Mouse (Mus musculus): Measurements from ENCODE around the gene Gm49337.
A peak's percentile ranks its signal among the peaks of the same experiment; 100 is the strongest.

Gm49337 gene

DNA sequence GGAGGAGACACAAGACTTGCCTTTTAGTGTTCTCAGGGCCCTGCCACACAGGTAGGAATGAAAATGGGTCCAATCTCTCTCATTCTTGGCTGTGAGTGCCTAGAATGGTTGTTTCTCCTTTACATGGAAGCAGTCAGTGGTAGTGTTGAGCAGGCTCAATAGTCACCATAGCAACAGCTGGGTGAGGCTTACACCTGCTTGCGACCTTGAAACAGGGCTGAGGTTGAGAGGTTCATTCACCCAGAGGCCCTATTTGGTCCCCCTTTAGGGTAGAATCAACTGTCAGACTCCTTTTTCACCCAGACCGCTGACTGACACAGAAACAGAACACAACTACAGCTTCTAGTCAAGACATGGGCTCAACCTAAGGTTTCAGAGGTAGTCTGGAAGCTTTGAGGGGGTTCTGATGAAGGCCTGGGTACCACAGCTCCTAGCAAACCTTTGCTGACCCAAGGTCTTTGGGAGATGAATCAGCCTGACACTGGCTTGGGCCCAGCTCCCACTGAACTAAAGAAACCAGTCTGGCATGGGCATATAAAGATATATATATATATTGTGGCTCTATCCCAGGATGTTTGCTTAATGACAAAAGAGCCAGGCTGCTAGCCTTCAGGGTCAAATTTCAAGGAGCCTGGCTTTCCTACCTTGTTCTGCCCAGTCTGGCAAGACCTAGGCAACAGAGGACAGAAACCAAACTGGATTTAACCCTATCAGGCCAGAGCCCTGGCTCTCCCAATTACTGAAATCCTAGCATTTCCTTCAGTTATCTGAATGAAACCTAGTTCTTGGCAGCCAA, 8.2 kb upstream of the Gm49337 start:
- DNase-seq (ENCODE audit: low spot score): no peak

DNA sequence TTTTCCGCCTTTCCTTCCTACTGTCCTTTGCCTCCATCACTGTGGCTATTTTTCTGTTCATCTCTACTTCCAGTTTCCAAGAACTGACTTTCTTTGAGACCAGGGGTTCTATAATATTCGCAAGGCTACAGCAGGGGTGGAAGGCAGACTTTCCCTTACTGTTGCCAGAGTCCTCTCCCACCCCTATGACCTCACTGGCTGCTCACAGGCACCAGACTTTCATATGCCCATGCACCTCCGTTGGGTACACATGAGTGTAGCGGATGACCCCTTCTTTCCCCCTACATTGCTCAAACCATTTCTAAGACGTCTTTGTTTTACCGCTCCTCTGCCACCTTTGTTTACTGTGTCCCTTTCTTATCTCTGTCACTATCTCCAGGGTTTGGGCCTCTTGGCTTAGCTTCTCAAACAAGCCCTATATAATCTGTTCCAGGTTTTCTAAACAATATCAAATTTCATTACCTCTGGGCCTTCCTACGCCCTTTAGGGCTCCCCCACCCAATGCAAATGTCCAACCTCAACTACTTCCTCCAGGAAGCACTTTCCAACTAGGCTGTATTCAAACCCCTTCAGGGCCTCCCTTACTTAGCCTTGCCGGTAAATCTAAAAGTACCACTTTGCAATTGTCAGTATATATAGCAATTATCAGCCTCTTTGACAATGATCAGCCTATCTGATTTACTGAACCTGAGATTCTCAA, 7.3 kb upstream of the Gm49337 start:
- DNase-seq (ENCODE audit: low spot score): no peak

DNA sequence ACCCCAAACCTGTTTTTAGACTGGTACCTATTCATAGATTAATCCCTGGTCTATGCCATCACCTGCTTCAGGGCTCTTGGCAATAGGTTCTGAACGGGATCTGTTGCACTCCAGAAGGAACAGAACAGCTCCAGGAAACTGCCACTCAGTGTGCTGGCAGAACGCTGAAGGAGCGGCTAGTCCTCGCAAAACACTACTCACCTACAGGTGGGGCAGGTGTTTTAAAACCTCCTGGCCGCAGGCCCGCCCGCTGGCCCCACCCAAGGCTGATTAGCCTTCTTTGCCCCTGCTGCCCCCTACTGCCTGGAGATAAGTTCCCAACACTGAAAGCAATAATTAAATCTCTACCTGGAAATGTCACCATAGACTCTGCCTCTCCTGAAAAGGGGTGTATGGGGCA, 5.8 kb upstream of the Gm49337 start, which contains the start of gene Tspan1:
TSS of gene Tspan1 (minus strand) at position 198 of the 400 bp plus-strand sequence.
- no peak for DNase-seq (ENCODE audit: low spot score)

DNA sequence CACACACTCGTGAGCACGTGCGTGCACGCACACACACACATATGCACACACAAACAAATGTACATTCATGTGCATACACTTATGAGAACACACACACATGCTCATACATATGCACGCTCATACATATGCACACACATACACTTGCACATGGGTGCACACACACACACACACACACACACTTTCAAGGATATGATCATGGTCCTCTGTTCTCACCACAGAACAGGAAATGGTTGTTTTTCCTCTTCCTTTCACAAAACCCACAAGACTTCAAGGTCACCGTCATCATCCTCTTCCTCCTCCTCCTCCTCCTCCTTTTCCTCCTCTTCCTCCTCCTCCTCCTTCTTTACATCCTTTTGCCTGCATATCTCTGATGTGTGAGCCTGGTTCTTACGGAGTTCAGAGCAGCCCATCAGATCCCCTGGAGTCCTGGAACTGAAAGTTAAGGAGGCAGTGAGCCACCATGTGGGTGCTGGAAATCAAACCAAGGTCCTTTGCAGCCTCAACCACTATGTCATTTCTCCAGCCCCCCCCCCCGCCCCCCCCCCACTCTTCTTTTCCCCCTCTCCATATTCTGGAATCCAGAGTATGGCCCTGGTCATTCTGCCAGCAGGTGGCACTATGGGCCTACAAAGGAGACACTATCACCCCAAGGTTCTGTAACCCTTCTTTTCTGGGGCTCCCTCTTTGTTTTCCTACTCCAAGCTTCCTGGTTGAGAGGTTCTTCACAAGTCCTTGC, 4.4 kb upstream of the Gm49337 start:
- no peak for DNase-seq (ENCODE audit: low spot score)

DNA sequence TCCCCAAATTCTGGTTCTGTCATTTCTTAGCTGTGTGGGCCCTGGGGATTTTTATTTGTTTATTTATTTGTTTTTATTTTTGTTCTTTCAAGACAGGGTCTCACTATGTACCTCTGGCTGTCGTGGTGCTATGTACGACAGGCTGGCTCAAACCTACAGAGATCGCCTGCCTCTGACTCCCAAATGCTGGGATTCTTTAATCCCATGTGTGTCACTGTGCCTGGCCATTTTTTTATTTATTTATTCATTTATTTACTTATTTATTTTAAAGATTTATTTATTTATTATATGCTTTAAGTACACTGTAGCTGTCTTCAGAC, 3.9 kb upstream of the Gm49337 start:
- DNase-seq (ENCODE audit: low spot score): no peak

DNA sequence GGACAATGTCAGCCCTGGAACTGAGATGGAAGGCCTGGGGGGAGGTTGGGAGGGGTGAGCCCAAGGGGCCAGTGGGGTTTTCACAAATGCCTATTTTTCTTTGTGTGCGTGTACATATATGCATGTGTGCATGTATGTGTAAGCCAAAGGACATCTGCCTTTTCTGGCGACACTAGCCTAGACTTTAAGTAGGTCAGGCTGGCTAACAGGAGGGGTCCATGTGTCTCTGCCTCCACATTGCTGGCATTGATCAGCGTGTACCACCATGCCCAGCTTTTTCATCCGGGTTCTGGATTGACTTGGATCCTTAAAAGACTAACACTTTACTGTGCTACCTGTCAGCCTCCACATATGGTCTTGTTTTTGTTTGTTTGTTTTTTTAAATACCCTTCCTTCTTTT, 568 bp downstream of the Gm49337 start:
- no peak for DNase-seq (ENCODE audit: low spot score)

DNA sequence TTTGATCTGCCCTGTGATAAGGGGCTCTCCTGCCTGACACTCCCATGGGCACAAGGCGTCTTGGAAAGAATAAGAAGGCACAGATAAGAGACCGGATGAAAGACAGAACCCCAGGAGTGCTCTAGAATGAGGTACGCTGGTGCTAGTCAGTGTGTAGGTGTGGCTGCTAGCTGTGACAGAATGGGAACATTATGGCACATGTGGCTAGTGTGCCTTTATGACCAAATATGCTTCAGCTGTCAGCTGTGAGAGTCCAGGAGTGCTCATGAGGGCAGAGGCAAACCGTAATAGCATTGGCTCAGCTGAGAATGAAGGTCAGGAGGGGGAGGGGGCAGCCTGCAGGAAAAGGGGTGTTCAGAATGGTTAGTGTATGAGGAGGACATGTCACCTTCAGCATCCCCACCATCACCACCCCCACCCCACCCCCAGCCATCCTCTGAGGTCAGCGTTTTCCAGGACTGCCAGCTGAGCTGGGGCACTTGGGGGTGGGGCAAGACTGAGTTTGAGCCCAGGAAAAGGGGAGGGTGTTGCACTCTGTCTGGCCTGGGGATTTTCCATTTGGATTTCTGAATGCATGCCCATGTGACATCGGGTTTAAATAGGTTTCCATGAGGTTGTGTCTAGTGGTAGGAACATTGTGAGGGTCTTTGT, 1.4 kb downstream of the Gm49337 start:
- no peak for DNase-seq (ENCODE audit: low spot score)

DNA sequence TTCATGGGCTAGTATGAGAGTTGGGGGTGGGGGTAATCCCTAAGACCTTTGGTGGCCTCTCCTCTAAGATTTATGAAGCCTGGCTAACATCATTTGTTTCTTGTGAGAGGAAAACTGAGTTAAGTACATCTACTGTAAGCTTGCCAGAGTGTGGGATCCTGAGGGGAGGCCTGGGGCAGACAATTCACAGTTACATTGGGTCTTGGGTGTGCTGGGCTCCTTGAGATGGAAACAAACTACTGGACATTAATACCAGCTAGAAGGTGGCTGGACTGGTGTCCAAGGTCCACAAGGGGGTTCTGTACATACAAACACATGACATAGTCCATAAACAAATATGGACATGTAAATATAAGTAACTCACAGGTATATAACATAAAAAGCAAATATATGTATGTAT, 2.0 kb downstream of the Gm49337 start:
- no peak for DNase-seq (ENCODE audit: low spot score)

DNA sequence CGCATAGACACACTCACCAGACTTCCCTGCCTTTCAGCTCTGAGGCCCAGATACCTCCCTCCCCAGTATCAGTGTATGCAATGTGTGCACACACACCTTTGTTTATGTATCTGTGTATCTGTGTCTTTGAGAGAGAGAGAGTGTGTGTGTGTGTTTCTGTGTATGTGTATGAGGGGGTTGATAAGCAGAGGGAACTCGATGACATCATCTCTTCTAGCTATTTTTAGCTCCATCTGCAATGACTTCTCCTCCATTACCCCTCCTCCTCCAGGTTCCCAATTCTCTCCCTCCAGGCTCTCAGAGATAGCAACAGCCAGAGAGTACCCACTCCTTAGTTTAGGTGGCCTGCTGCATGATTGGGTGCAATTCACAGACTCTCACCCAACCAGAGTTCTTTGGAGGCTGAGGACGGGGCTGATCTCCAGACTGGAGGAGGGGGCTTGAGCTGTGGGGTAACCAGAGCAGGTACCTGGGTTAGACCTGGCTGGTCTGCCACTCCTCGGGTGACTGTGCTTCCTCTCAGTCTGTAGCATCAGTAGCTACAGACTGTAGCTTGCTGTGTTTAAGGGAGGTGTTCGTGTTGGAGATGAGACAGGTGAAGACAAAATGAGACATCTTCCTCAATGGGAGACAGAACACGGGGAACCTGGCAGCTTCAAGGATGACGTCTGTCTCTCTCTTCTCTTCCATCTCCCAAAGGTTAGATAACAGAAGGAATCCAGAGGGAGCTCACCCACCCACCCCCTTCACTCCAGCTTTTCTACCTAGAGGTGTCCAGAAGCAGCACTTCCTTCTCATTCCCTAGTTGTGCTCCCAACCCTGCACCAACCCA, 2.7 kb downstream of the Gm49337 start:
- DNase-seq (ENCODE audit: low spot score): no peak

DNA sequence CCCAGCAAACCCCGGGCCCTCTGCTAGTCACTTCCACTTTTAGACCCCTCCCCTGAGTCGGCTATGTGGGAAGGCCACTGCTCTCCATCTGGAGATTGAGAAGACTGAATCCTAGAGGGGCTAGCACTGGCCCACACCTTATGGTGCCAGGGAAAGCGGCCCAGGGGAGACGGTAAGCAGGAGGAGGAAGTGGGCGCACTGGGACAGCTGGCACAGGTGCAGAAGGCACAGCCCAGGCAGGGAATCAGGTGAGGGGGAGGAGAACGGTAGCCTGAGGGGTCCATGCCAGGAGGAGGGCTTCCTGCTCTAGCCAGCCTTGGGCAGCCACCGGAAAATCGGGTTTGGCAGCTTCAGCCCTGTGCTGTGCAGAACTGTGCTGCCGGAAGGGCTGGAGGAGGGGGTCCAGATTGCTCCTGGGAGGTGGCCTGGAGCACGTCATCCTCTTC, 3.4 kb downstream of the Gm49337 start:
- peak; percentile 36 for DNase-seq (ENCODE audit: low spot score)

DNA sequence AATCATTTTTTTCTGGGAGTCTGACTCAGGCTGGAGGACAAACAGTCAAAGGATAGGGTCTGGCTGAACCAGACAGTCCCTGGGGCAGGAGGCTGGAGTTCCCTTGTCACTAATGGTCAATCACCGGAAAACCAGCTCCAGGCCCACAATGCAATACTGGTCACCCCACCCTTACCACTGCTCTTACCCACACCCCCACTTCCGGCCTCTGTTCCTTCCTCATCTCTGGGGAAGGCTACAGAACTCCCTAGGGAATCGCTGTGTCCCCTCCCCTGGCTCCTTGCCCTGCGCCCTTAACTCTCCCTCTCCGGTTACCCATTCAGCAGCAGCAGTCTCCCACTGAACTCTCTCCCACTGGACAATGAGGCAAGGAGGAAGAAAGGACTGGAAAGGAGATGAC, 4.0 kb downstream of the Gm49337 start:
- peak; percentile 40 for DNase-seq (ENCODE audit: low spot score)

DNA sequence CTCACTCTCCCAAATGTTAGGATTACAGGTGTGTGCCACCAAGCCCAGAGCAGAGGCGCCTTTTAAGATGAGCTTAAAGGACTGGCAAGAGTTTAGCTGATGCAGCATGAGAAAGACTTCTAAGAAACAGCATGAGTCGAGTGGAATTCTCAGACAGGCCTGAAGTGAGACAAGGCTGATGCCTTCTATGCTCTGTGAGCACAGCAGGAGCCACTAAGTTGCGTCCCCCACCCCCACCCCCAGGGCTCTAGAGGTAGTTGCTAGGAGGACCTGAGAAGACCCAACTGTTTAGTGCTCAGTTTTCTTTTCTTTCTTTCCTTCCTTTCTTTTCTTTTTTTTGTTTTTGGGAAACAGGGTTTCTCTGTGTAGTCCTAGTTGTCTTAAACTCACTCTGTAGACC, 8.9 kb downstream of the Gm49337 start:
- DNase-seq (ENCODE audit: low spot score): no peak

DNA sequence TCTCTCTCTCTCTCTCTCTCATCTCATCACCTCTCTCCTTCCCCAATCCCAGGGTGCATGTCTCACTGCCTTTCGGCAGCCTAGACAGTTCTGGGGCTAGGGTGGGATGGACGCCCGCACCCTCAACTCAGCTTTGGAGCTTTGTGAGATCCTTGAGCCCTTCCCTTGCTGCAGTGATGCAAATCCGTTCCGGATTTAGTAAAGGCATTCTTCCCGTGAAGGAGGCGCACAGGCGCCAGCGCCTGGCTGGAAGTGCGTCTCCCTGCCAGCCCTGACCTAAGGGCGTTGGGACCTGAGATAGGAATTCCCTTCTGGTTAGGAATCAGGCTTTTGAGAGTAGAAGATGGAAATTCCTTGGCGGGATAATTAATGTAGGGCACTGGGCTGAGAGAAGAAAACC, 9.6 kb downstream of the Gm49337 start:
- DNase-seq (ENCODE audit: low spot score): no peak

DNA sequence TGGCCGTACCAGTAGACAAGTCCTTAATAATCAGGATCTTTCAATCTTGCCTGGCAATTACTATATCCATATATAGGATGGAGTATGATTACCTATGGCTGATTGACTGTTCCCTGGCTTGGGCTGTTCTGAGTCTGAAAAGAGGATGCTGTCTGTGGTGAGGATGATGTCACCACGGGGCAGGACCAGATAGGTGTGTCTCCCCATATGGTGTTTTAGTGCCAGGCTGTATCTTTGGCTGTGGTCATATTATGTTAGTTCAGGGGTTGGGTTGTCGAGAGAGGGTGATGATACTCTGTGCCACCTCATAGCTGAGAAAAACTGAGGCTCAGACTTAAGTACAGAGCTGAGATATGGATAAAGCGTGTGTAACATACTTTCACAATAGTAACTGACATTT, 11.9 kb downstream of the Gm49337 start:
- no peak for DNase-seq (ENCODE audit: low spot score)

DNA sequence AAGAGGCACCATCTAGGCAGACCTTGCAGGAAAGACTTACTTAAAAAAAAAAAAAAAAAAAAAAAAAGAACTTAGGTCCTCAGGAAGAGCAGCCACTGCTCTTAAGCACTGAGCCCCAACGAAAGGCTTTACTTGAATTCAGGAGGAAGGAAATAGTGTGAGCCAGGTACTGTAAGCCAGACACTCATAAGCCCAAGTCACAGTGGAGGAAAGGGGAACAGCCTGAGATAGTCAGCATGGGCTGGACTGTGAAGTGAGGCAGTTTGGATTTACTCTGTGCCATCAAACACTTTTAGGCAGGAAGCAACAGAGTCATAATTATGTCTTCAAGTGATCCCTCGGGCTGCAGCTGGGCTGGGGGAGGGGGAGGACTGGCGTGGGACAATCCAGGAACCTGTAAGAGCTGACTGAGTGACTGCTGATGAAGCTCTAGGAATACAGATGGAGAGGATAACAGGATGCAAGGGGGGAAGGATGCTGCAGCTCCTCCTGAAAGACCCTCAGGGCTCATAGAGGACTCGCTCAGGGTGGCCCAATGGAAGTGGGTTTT, 19.2 kb downstream of the Gm49337 start:
- no peak for DNase-seq (ENCODE audit: low spot score)

DNA sequence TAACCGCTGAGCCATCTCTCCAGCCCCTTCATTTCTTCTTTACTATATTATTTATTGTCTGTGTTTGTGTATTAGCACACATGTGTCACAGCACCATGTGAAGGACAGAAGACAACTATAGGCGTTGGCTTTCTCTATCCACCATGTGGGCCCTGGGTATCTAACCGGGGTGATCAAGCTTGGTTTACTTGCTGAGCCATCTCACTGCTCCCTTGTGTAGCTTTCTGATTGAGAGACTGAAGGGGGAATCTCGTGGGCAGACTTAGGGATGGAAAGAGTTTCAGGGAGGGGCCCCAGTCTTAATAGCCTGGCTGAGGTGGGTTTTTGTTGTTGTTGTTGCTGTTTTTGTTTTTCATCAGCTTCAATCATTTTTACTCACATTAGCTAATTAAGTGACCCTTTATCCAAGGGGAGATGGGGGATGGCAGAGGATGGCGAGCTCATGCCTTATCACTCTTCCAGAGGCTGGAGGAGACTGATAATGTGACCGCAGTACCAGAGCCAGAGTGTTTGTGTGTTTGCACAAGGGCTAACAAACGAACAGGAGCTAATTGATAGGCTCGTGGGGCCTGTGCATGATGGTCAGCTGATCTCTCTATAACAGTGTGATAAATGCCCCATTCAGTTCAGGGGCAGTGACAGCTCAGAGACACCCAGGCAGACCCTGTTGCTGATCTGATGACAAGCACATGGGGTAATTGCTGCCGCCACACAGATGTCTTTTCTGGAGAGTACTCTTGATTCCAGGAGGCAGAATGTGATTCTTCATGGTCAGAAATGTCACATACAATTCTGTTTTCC, 20.6 kb downstream of the Gm49337 start:
- no peak for DNase-seq (ENCODE audit: low spot score)

DNA sequence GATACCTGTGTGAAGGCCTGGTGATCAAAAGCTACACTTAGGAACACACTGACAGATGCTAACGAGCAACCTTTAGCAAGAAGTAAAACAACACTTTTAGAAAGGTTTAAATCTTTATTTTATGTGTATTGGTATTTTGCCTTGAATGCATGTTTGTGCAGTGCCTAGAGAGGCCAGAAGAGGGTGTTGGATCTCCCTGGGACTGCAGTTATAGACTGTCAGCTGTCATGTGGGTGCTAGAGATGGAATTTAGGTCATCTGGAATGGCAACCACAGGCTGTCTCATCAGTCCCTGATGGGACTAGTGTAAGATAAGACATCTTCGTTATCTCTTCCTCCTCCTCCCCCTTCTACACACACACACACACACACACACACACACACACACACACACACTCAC, 25.2 kb downstream of the Gm49337 start:
- DNase-seq (ENCODE audit: low spot score): no peak

DNA sequence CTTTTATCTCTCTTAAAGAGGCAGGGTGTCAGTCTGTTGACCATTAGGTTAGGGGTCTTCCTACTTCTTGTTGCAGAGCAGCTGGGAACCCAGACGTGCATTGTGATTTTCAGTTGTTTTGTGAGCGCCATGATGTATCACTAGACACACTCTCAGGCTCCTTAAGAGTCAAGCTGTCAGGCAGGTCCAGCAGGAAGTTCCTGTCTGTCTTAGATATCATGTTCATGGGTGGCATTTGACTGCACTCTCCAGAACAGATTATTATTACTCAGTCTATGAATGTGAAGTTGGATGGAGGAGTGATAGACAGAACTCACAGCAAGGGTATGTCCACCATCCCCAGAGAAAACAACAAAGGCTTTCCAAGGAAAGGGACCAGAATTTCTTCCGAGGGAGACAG, 31.2 kb downstream of the Gm49337 start:
- no peak for DNase-seq (ENCODE audit: low spot score)

DNA sequence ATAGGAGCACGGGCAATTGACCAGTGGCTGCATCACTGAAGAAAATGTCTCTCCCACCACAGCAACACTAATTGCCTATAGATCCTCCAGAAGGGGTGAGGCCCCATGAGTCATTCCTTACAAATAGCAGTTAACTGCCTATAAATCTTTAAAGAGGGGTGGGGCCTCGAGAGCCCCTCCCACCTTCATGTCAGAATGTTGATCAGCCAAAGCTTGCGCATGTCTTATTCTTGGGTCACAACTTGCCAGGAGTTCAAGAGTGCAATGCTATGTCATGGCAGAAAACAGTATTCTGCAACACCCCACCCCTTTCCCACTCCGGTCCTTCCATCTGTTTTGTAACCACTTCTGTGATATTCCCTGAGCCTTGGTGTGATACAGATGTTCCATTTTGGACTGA, 33.3 kb downstream of the Gm49337 start:
- no peak for DNase-seq (ENCODE audit: low spot score)

DNA sequence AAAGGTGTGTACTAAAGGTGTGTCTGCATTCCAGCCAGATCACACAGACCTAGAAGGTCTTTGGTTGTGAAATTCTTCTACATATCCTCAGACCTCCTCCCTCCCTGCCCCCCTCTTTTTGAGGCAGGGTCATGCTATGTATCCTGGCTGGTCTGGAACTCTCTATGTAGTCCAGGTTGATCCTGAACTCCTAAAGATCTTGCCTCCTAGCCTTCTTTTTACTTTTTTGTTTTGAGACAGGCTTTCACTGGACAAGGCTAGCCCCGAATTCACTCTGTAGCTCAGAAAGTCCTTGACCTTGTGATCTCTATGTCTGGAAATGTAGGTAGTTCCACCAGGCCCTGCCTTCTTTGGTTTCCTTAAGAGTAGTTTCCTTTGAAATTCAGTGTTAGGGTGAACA, 35.7 kb downstream of the Gm49337 start:
- DNase-seq (ENCODE audit: low spot score): no peak
